Mouse (Mus musculus): ENCODE data around the gene Mcrip2. TPM values are rescaled to one million over a fixed set of nuclear protein-coding genes. Genes with fewer than 3 reads are reported as not detected.

Mcrip2 gene
- polyA plus RNA-seq, 2 experiments: 22.1 to 44.9 TPM

- Histone ChIP-seq H3K27ac (no peak overlapping the region), H3K4me2 (ENCODE audit: low read depth) (no peak overlapping the region), H3K4me3 (ENCODE audit: insufficient read depth in 1 of 2, low read depth in 2 of 2, low read length in 2 of 2) (no peak overlapping the region), H3K36me3 (replicated peaks; ENCODE audit: control insufficient read depth, insufficient read depth, low read depth) (no peaks in the 10 kb centered on the region), H3K9ac (replicated peaks) (no peak overlapping the region), H3K27me3 (ENCODE audit: control insufficient read depth, insufficient read depth, low read length) (no peaks in the 10 kb centered on the region), H3K4me1 (replicated peaks; ENCODE audit: control insufficient read depth in 2 of 2, insufficient read depth in 2 of 2, low read length in 1 of 2) (no peaks in the 10 kb centered on the region), H3K9me3 (ENCODE audit: control insufficient read depth, low read length) (no peaks in the 10 kb centered on the region)
- ATAC-seq (ENCODE audit: insufficient read depth) (no peak), DNase-seq (ENCODE audit: low read depth in 3 of 3, low spot score in 3 of 3) (no peak)
- TF ChIP-seq EP300 (IDR thresholded peaks at IDR 0.05; ENCODE audit: low read depth): no peak
- TF ChIP-seq CTCF (IDR thresholded peaks at IDR 0.05; ENCODE audit: low read depth): 0 out of 2 replicates have a peak, but pooled peaks have one; percentile 10
- 83% methylated on average over 1 of the region's 1 CpGs for WGBS (ENCODE audit: insufficient replicate concordance)
Observed at GRCm38 (mm10) chr17:25900193-25900592, 31.6 kb upstream of the Mcrip2 start.

GRCm38 (mm10) chr17:25895891-25896290, 27.3 kb upstream of the Mcrip2 start:
- DNase-seq (ENCODE audit: low read depth in 3 of 3, low spot score in 3 of 3) (no peak), ATAC-seq (ENCODE audit: insufficient read depth) (no peak)
- TF ChIP-seq EP300 (IDR thresholded peaks at IDR 0.05; ENCODE audit: low read depth): no peak
- TF ChIP-seq CTCF (IDR thresholded peaks at IDR 0.05; ENCODE audit: low read depth): no peak
- 75% methylated on average over 12 of the region's 12 CpGs for WGBS (ENCODE audit: insufficient replicate concordance)
- Histone ChIP-seq H3K4me2 (ENCODE audit: low read depth) (no peak overlapping the region), H3K9ac (replicated peaks) (no peak overlapping the region), H3K4me1 (replicated peaks; ENCODE audit: control insufficient read depth in 2 of 2, insufficient read depth in 2 of 2, low read length in 1 of 2) (no peaks in the 10 kb centered on the region), H3K27me3 (ENCODE audit: control insufficient read depth, insufficient read depth, low read length) (no peaks in the 10 kb centered on the region), H3K4me3 (ENCODE audit: insufficient read depth in 1 of 2, low read depth in 2 of 2, low read length in 2 of 2) (no peak overlapping the region), H3K27ac (no peak overlapping the region), H3K36me3 (replicated peaks; ENCODE audit: control insufficient read depth, insufficient read depth, low read depth) (no peaks in the 10 kb centered on the region), H3K9me3 (ENCODE audit: control insufficient read depth, low read length) (no peaks in the 10 kb centered on the region)

GRCm38 (mm10) chr17:25895415-25895814, 26.9 kb upstream of the Mcrip2 start:
- ATAC-seq (ENCODE audit: insufficient read depth): no peak
- Histone ChIP-seq H3K9me3 (ENCODE audit: control insufficient read depth, low read length) (no peaks in the 10 kb centered on the region), H3K9ac (replicated peaks) (no peak overlapping the region), H3K4me3 (ENCODE audit: insufficient read depth in 1 of 2, low read depth in 2 of 2, low read length in 2 of 2) (no peak overlapping the region), H3K4me1 (replicated peaks; ENCODE audit: control insufficient read depth in 2 of 2, insufficient read depth in 2 of 2, low read length in 1 of 2) (no peaks in the 10 kb centered on the region), H3K27me3 (ENCODE audit: control insufficient read depth, insufficient read depth, low read length) (no peaks in the 10 kb centered on the region), H3K4me2 (ENCODE audit: low read depth) (no peak overlapping the region), H3K36me3 (replicated peaks; ENCODE audit: control insufficient read depth, insufficient read depth, low read depth) (no peaks in the 10 kb centered on the region), H3K27ac (no peak overlapping the region)
- TF ChIP-seq CTCF (IDR thresholded peaks at IDR 0.05; ENCODE audit: low read depth) (0 out of 2 replicates have a peak, but pooled peaks have one; percentile 6), EP300 (IDR thresholded peaks at IDR 0.05; ENCODE audit: low read depth) (no peak)
- DNase-seq (ENCODE audit: low read depth in 3 of 3, low spot score in 3 of 3): no peak
- WGBS (ENCODE audit: insufficient replicate concordance): 41% methylated on average over 2 of the region's 2 CpGs

DNA sequence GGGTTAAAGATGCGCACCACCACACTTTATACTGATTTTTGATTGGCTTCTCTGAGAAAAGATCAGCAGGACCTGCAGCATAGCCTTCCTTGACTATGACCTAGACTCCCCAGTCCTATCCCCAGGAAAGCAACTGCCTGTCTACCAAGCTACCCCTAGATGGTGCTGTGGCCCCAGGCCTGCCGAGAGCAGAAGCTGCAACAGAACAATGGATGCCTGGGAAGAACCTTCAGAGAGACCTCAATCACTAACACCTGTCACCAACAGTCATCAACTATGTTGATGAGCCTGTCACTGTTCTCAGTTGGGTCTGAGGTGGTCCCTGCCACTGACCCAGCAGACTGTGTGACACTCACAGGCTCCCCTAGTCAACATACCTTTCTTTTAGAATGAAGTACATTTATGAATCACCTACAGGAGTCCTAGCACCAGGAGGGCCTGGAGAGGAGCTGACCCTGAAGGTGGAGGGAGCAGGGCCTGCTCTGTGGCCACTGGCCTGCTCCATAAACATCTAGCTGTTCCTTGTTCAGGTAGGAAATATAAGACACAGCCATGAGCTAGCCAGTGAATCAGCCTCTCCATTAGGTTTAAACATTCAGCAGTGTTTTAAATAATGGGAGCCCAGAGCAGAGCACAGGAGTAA, 25.5 kb upstream of the Mcrip2 start:
- no peaks in the 10 kb centered on the region for H3K9me3 ChIP-seq (ENCODE audit: control insufficient read depth, low read length)
- H3K4me3 ChIP-seq (ENCODE audit: insufficient read depth in 1 of 2, low read depth in 2 of 2, low read length in 2 of 2): no peak overlapping the region
- H3K27ac ChIP-seq: no peak overlapping the region
- no peaks in the 10 kb centered on the region for H3K27me3 ChIP-seq (ENCODE audit: control insufficient read depth, insufficient read depth, low read length)
- WGBS (ENCODE audit: insufficient replicate concordance): 25% methylated on average over 2 of the region's 2 CpGs
- H3K4me1 ChIP-seq (replicated peaks; ENCODE audit: control insufficient read depth in 2 of 2, insufficient read depth in 2 of 2, low read length in 1 of 2): no peaks in the 10 kb centered on the region
- ATAC-seq (ENCODE audit: insufficient read depth) (peak; percentile 58), DNase-seq (ENCODE audit: low read depth in 3 of 3, low spot score in 3 of 3) (peak in 2 of 3 experiments; percentile 46 to 53)
- H3K36me3 ChIP-seq (replicated peaks; ENCODE audit: control insufficient read depth, insufficient read depth, low read depth): no peaks in the 10 kb centered on the region
- no peak overlapping the region for H3K9ac ChIP-seq (replicated peaks)
- no peak for TF ChIP-seq EP300 (IDR thresholded peaks at IDR 0.05; ENCODE audit: low read depth)
- TF ChIP-seq CTCF (IDR thresholded peaks at IDR 0.05; ENCODE audit: low read depth): peak; percentile 99
- no peak overlapping the region for H3K4me2 ChIP-seq (ENCODE audit: low read depth)

DNA sequence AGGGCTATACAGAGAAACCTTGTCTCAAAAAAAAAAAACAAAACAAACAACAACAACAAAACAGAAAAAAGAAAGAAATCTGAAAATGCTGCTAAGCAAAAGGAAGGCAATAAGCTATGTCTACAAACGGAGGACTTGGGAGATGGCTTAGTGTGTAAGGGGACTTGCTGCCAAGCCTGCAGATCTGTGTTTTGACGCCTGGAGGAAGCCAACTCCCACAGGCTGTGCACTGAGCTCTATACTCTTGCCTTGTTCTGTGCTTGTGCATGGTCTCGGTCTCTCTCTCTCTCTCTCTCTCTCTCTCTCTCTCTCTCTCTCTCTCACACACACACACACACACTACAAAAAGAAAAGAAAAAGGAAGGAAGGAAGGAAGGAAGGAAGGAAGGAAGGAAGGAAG, 20.3 kb upstream of the Mcrip2 start:
- DNase-seq (ENCODE audit: low read depth in 3 of 3, low spot score in 3 of 3): no peak
- Histone ChIP-seq H3K4me1 (replicated peaks; ENCODE audit: control insufficient read depth in 2 of 2, insufficient read depth in 2 of 2, low read length in 1 of 2) (no peaks in the 10 kb centered on the region; a peak in 1 of 4 replicates), H3K9me3 (ENCODE audit: control insufficient read depth, low read length) (no peaks in the 10 kb centered on the region), H3K9ac (replicated peaks) (no peak overlapping the region), H3K27ac (no peak overlapping the region), H3K36me3 (replicated peaks; ENCODE audit: control insufficient read depth, insufficient read depth, low read depth) (no peaks in the 10 kb centered on the region), H3K27me3 (ENCODE audit: control insufficient read depth, insufficient read depth, low read length) (no peaks in the 10 kb centered on the region), H3K4me2 (ENCODE audit: low read depth) (no peak overlapping the region), H3K4me3 (ENCODE audit: insufficient read depth in 1 of 2, low read depth in 2 of 2, low read length in 2 of 2) (no peak overlapping the region)
- ATAC-seq (ENCODE audit: insufficient read depth): no peak
- WGBS (ENCODE audit: insufficient replicate concordance): 73% methylated on average over 3 of the region's 3 CpGs
- no peak for TF ChIP-seq CTCF (IDR thresholded peaks at IDR 0.05; ENCODE audit: low read depth)
- TF ChIP-seq EP300 (IDR thresholded peaks at IDR 0.05; ENCODE audit: low read depth): no peak

Data from liver, embryonic 14.5 days (tissue).